Mouse (Mus musculus) embryonic facial prominence, embryonic 12.5 days (tissue): ENCODE data around the gene Slc6a17. TPM values are rescaled to one million over a fixed set of nuclear protein-coding genes. Genes with fewer than 3 reads are reported as not detected.
A peak's percentile ranks its signal among the peaks of the same experiment; 100 is the strongest.

Experiments
- ATAC-seq: fragments of 200-750 bp; cut with Nextera tagmentation; 2 replicates; pipeline ENCODE4 v1.8.0; 2017; ENCODE audit not compliant: insufficient number of reproducible peaks, insufficient read depth, low FRiP score, low TSS enrichment
- H3K27ac ChIP-seq: fragments of 300-500 bp; sonication (generic); 2 replicates; pipeline ENCODE4 v1.5.1; 2016; ENCODE audit warnings: mild to moderate bottlenecking
- H3K27me3 ChIP-seq: fragments of 300-500 bp; sonication (generic); 2 replicates; pipeline ENCODE4 v1.6.1; 2016; ENCODE audit warnings: mild to moderate bottlenecking, moderate library complexity
- H3K36me3 ChIP-seq: fragments of 300-500 bp; sonication (generic); 2 replicates; pipeline ENCODE4 v1.6.1; 2016; ENCODE audit warnings: mild to moderate bottlenecking
- H3K4me1 ChIP-seq: fragments of 300-500 bp; sonication (generic); 2 replicates; pipeline ENCODE4 v1.6.1; 2016
- H3K4me2 ChIP-seq: fragments of 300-500 bp; sonication (generic); replicated peaks from 2 replicates; pipeline ENCODE4 v1.6.1; 2016; ENCODE audit warnings: mild to moderate bottlenecking, moderate library complexity
- H3K4me3 ChIP-seq: fragments of 300-500 bp; sonication (generic); 2 replicates; pipeline ENCODE4 v1.5.1; 2016; ENCODE audit warnings: mild to moderate bottlenecking
- H3K9ac ChIP-seq: fragments of 300-500 bp; sonication (generic); 2 replicates; pipeline ENCODE4 v1.6.1; 2016; ENCODE audit warnings: mild to moderate bottlenecking, moderate library complexity
- H3K9me3 ChIP-seq: fragments of 300-500 bp; sonication (generic); 2 replicates; pipeline ENCODE4 v1.6.1; 2016; ENCODE audit warnings: mild to moderate bottlenecking, moderate library complexity
- WGBS: fragments of 180-500 bp; shearing (Covaris S2); methylation state at CpG from one replicate; pipeline ENCODE4 v1.1.7; 2016; 5-methylcytosine and 5-hydroxymethylcytosine counted together
- polyA plus RNA-seq: library from polyadenylated mRNA; unstranded; fragments of >200 nt; fragmentation: Nextera tagmentation; extraction: Ambion mirVana; gene quantifications from 2 replicates; pipeline ENCODE4 v1.2.1, GENCODE M21; 2016

Slc6a17 gene
- polyA plus RNA-seq, 1 experiment from 2014 or later, result 7.1 TPM

DNA sequence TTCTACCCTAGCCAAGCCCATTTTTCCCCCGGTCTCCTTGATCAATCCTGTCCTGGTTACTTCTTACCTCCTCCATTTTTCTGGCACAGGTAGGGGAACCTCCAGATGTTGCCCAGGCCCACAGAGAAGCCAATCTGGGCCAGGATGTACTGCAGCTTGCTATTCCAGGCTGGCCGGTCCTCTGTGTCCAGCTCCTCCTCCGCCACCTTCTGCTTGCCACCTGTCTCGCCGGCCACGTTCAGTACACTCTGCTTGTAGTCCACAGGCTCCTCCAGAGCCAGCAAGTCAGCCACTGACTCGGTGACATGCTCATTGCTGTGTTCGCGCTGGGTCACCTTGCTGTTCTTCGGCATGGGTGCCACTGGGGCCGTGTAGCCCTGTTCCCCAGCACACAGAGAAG lies 17.5 kb downstream of the Slc6a17 start:
- WGBS, result 92% methylated on average over 11 of the region's 11 CpGs
- Histone ChIP-seq H3K27ac (no peak overlapping the region), H3K36me3 (peaks cover 16% of the 10 kb centered on the region), H3K9ac (no peak overlapping the region), H3K9me3 (peaks cover 13% of the 10 kb centered on the region), H3K27me3 (no peaks in the 10 kb centered on the region), H3K4me3 (no peak overlapping the region), H3K4me2 (no peak overlapping the region), H3K4me1 (no peaks in the 10 kb centered on the region; the same call in 1 of the 2 replicates)
- ATAC-seq, result no peak

DNA sequence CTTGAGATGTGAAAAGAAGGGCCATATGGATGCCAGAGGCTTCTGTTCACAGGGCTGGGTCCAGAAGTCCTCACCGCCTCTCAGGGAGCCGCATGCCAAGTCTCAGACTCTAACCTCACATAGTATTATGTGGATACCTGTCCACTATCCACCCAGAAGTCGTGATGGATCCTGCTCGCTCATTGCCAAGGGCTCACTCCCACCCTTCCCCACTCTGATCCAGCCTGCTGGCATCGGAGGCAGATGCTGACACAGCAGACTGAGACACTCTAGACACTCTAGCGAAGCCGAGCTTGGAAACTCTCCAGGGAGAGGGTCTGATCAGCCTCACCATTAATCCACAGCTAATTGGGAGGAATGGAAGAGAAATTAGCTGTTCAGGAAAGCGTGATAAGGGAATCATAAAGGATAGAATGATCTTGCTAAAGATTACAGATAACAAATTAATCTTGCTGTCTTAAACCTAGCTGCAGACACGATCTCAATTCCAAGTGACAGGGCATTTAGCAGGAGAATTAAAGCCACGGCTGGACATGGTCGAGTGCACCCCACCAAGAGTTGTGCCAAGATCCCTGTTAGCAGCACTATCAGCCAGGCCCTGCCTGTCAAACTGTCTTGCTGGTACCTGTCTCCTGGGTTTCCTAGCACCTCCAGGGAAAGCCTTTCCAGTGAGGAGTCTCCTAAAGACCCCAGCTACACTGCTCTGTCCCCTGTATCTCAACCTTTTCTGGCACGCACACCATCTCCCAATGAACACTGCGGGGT lies 21.6 kb downstream of the Slc6a17 start:
- H3K36me3 ChIP-seq, result peaks cover 16% of the 10 kb centered on the region
- peaks cover 13% of the 10 kb centered on the region for H3K9me3 ChIP-seq
- peak; percentile 42; the same call in 1 of the 2 replicates for ATAC-seq
- no peak overlapping the region for H3K4me2 ChIP-seq
- H3K27me3 ChIP-seq, result no peaks in the 10 kb centered on the region
- H3K27ac ChIP-seq, result no peak overlapping the region
- H3K4me3 ChIP-seq, result no peak overlapping the region
- H3K4me1 ChIP-seq, result peaks cover 6% of the 10 kb centered on the region; the same call in 1 of the 2 replicates
- H3K9ac ChIP-seq, result no peak overlapping the region
- 76% methylated on average over 13 of the region's 13 CpGs for WGBS

DNA sequence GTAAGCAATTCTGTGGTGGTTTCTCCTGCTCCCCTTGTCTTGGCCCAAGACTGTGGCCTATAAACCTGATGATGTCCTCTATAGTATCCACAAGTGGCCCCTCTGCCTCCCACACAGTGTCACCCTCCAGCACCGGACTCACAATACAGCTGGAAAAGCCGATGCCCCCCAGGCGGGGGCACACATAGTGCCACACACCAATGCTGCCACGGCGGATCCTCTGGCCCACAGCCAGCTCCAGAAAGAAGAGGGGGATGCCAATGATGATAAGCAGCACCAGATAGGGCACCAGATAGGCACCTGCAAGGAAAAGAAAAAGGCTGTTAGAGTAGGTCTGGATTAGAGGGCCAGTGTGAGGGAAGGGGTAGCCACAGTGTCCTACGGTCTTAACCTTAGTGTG lies 22.3 kb downstream of the Slc6a17 start:
- H3K9ac ChIP-seq, result no peak overlapping the region
- no peak overlapping the region for H3K4me2 ChIP-seq
- peaks cover 16% of the 10 kb centered on the region for H3K36me3 ChIP-seq
- no peaks in the 10 kb centered on the region for H3K27me3 ChIP-seq
- ATAC-seq, result no peak
- no peak overlapping the region for H3K4me3 ChIP-seq
- H3K4me1 ChIP-seq, result peaks cover 10% of the 10 kb centered on the region; the same call in 1 of the 2 replicates
- H3K27ac ChIP-seq, result no peak overlapping the region
- 95% methylated on average over 6 of the region's 6 CpGs for WGBS
- peaks cover 9% of the 10 kb centered on the region for H3K9me3 ChIP-seq

DNA sequence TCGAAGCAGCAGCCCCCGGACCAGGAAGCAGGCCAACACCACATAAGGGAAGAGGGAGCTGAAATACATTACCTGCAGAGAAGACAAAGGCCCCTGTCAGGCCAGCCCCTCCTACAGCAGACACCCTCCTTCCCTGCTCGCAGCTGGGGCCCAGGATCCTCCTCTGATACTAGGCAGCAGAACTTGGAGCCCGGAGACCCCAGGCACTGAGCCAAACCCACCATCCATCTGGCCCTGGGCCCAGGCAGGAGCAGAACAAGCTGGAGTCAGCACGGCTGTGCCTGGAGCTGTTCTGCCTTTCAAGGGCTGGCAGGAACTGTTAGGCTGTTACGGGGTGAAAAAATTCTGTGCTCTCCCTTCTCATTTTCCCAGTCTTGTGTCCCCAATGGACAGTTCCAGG lies 26.4 kb downstream of the Slc6a17 start:
- H3K27me3 ChIP-seq, result no peaks in the 10 kb centered on the region
- H3K4me2 ChIP-seq, result no peak overlapping the region
- no peak overlapping the region for H3K4me3 ChIP-seq
- H3K36me3 ChIP-seq, result no peaks in the 10 kb centered on the region
- ATAC-seq, result peak; percentile 79
- 38% methylated on average over 6 of the region's 6 CpGs for WGBS
- peaks cover 10% of the 10 kb centered on the region; the same call in 1 of the 2 replicates for H3K4me1 ChIP-seq
- no peak overlapping the region for H3K9ac ChIP-seq
- H3K9me3 ChIP-seq, result no peaks in the 10 kb centered on the region
- peak overlapping the region; percentile 74 for H3K27ac ChIP-seq

DNA sequence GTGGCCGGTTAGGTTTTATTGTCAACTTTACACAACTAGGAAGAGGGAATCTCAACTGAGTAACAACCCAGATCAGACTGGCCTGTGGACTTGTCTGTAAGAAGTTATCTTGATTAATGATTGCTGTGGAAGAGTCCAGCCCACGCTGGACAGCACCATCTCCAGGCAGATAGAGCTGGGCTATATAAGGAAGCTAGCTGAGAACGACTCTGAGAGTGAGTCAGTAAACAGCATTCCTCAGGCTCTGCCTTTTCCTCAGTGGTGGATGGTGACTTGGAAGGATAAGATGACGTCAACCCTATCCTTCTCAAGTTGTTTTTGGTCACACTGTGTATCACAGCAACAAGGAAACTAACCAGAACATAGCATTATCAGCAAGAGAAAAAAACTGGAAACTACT lies 29.2 kb downstream of the Slc6a17 start:
- Histone ChIP-seq H3K27me3 (no peaks in the 10 kb centered on the region), H3K27ac (no peak overlapping the region), H3K9ac (no peak overlapping the region), H3K36me3 (no peaks in the 10 kb centered on the region), H3K4me3 (no peak overlapping the region), H3K4me1 (peaks cover 10% of the 10 kb centered on the region; the same call in 1 of the 2 replicates), H3K9me3 (no peaks in the 10 kb centered on the region), H3K4me2 (no peak overlapping the region)
- WGBS, result 57% methylated on average over 4 of the region's 4 CpGs
- ATAC-seq, result no peak

DNA sequence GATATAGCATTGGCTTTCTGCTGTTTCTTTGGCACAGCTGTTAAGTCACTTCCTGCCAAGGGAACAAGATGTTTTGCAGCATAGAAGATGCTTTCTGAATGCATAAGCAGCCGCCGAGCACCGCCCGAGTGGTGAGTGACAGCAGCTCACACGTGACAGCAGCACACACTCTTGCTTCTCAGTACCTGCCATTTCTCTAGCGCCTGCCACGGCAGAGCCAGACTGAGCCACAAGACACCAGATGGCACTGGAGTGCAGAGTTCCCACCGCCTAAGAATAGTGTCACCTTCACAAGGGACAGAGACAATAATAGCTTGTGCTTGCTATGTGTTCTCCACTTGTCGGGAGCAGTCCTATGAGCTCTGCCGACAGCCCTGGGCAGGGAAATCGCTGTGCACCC lies 34.5 kb downstream of the Slc6a17 start:
- Histone ChIP-seq H3K27me3 (no peaks in the 10 kb centered on the region), H3K27ac (no peak overlapping the region), H3K36me3 (no peaks in the 10 kb centered on the region), H3K9ac (no peak overlapping the region), H3K4me3 (no peak overlapping the region), H3K4me2 (no peak overlapping the region), H3K4me1 (no peaks in the 10 kb centered on the region), H3K9me3 (no peaks in the 10 kb centered on the region)
- 0 out of 2 replicates have a peak, but pooled peaks have one; percentile 41 for ATAC-seq
- WGBS, result 54% methylated on average over 11 of the region's 11 CpGs

DNA sequence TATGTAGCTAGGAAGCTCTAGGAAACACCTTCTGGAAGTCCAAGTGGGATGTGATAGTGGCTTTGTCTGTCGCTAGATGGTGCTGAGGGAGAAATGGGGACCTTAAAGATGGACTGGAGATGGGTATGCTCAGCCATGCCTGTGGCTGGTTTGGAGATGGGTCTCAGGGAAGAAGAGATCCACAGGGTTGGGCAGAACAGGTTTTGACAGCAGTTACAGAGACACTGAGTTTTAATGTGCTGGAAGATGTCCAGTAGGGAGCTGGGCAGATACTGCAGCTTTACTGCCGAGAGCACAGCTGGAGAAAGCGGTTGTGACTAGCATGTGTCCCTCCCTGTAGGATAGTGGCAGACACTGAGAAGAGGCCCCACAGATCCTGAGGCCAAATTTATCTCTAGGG lies 37.2 kb downstream of the Slc6a17 start:
- Histone ChIP-seq H3K9me3 (no peaks in the 10 kb centered on the region), H3K27me3 (no peaks in the 10 kb centered on the region), H3K4me1 (no peaks in the 10 kb centered on the region), H3K9ac (no peak overlapping the region), H3K36me3 (no peaks in the 10 kb centered on the region), H3K4me2 (no peak overlapping the region), H3K4me3 (no peak overlapping the region), H3K27ac (no peak overlapping the region)
- WGBS, result 60% methylated on average over 3 of the region's 3 CpGs
- no peak for ATAC-seq

DNA sequence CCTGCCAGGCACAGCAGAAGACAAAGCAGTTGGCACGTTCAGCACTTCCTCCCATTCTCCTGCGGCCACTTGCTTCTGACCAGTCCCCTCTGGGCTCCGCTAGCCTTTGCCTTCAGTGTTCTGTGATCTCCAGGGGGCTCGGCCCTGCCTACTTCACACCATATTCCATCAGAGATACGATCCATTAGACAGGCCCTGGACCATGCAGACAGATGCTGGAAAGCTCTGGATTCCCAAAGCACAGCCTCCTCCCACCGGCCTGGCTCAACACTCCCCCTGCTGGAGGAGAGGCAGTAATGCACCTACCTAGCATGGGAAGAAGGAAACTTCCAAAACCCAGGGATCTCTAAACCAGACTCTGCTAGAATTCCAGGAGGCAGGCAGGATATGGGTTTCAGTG lies 45.6 kb downstream of the Slc6a17 start:
- Histone ChIP-seq H3K9ac (no peak overlapping the region), H3K36me3 (no peaks in the 10 kb centered on the region), H3K27ac (no peak overlapping the region), H3K27me3 (0 out of 2 replicates have a peak, but pooled peaks cover 3% of the 10 kb centered on the region), H3K4me3 (no peak overlapping the region), H3K9me3 (no peaks in the 10 kb centered on the region), H3K4me1 (no peaks in the 10 kb centered on the region), H3K4me2 (no peak overlapping the region)
- no peak for ATAC-seq
- 35% methylated on average over 6 of the region's 6 CpGs for WGBS

DNA sequence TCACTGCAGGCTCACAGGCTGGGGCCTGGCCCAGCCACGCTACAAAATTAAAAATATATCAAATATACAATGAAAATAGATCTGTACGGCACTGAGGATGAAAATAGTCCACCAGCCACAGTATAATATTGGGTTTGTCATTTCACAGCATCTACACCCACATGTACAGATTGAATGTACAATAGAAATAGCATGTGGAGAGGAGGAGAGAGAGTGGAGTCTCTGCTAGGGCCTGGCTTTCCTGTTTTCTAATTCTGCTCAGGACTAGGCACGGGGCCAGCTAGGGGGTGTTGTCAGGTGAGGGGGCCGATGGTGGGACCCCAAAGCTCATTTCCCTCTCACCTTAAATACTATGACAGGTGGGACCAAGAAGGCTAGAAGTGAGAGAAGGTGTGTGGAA lies 48.8 kb downstream of the Slc6a17 start:
- Histone ChIP-seq H3K4me1 (no peaks in the 10 kb centered on the region), H3K36me3 (no peaks in the 10 kb centered on the region), H3K4me3 (no peak overlapping the region), H3K9ac (no peak overlapping the region), H3K9me3 (no peaks in the 10 kb centered on the region), H3K4me2 (no peak overlapping the region), H3K27ac (no peak overlapping the region), H3K27me3 (peaks cover 12% of the 10 kb centered on the region; the same call in 1 of the 2 replicates)
- WGBS, result 66% methylated on average over 4 of the region's 4 CpGs
- no peak for ATAC-seq

DNA sequence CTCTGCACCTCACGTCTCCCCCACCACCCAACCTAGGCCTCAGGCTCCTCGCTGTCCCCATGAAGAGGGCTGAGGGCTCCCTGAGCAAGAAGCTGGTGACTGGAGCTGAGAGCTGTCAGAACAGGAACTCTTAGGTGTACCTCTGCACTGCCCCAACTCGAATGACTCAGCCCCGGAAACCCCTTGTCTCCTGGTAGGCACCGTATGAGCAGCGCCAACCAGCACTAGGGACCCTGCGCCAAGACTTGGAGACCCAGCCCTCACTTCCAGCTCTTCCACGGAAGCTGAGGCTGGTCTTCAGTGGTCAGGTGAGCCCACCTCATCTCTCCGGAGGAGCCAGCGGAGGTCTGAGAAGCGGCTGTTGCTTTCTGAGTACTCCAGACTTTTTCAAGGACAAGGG lies 49.7 kb downstream of the Slc6a17 start:
- 84% methylated on average over 11 of the region's 11 CpGs for WGBS
- Histone ChIP-seq H3K36me3 (no peaks in the 10 kb centered on the region), H3K27me3 (peaks cover 15% of the 10 kb centered on the region; the same call in 1 of the 2 replicates), H3K27ac (no peak overlapping the region), H3K4me3 (no peak overlapping the region), H3K9me3 (no peaks in the 10 kb centered on the region), H3K4me1 (no peaks in the 10 kb centered on the region), H3K4me2 (no peak overlapping the region), H3K9ac (no peak overlapping the region)
- ATAC-seq, result no peak

DNA sequence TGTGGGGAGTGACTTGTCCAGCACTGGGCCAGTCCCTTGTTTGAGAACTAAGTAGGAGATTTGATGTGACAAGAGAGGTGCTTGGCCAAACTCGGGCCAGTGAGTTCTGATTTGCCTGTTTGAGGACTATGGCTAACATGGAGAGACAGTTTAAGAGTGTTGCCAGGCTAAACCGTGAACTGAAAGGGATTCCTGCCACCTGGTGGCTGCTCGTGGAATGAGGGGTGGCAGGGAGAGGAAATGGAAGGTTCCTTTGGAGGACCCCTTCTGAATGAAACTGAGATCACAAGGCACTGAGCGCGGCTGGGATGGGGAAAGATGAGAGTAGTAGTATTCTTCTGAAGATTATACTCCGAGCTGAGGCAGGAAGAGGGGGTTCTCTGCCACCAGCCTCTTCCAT lies 51.2 kb downstream of the Slc6a17 start:
- WGBS, result 10% methylated on average over 6 of the region's 6 CpGs
- H3K36me3 ChIP-seq, result no peaks in the 10 kb centered on the region
- no peak for ATAC-seq
- peaks cover 21% of the 10 kb centered on the region for H3K27me3 ChIP-seq
- no peak overlapping the region for H3K9ac ChIP-seq
- no peaks in the 10 kb centered on the region for H3K4me1 ChIP-seq
- no peaks in the 10 kb centered on the region for H3K9me3 ChIP-seq
- no peak overlapping the region for H3K27ac ChIP-seq
- no peak overlapping the region for H3K4me2 ChIP-seq
- no peak overlapping the region for H3K4me3 ChIP-seq

DNA sequence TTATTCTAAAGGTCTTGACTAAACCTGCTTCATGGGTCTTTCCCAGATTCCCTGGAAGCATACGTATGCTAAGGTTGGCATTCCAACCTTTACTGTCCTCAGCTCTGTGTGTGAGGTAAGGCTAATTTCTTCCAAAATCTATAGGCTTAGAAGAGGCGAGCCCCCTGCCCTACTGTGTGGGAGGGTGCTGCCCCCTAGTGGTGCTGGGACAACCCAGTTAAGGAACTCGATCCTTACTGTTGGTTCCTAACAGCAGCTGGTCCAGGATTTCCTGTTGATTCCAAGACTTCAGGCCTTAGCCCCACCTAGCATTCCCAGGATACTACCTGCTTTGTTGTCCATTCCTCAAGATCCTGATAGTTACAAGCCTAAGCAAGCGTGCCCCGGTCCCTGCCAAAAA lies 55.7 kb downstream of the Slc6a17 start:
- H3K9me3 ChIP-seq, result no peaks in the 10 kb centered on the region
- H3K36me3 ChIP-seq, result no peaks in the 10 kb centered on the region
- H3K4me2 ChIP-seq, result no peak overlapping the region
- H3K4me3 ChIP-seq, result no peak overlapping the region
- WGBS, result 15% methylated on average over 5 of the region's 5 CpGs
- ATAC-seq, result no peak
- H3K27ac ChIP-seq, result no peak overlapping the region
- H3K4me1 ChIP-seq, result peaks cover 20% of the 10 kb centered on the region
- H3K27me3 ChIP-seq, result peaks cover 61% of the 10 kb centered on the region
- H3K9ac ChIP-seq, result no peak overlapping the region
